In genomic region chr12:53825251-53825650, GRCm38 (mm10) we compare ENCODE assay signal across 18 mouse cellular contexts.
"Had no signal": no experiment of that assay in that cellular context is flagged by ENCODE, and none has a peak within 500 bp of the region (broad histone marks: within the 10 kb centered on the region; RNA-seq: fewer than 3 reads in every experiment).

No protein-coding gene starts in this region.

- H3K4me3 ChIP-seq: limb, embryonic 12.5 days; limb, embryonic 15.5 days; neural tube, embryonic 12.5 days; neural tube, embryonic 15.5 days had no signal

- H3K27ac ChIP-seq: limb, embryonic 12.5 days; limb, embryonic 15.5 days; liver, embryonic 14.5 days; neural tube, embryonic 12.5 days; neural tube, embryonic 15.5 days had no signal

- ATAC-seq: liver, postnatal 0 days had no signal

- H3K9ac ChIP-seq: limb, embryonic 12.5 days; limb, embryonic 15.5 days; liver, embryonic 14.5 days; liver, postnatal 0 days; lung, embryonic 14.5 days; neural tube, embryonic 12.5 days; neural tube, embryonic 15.5 days had no signal

- H3K36me3 ChIP-seq: limb, embryonic 12.5 days; limb, embryonic 15.5 days; neural tube, embryonic 12.5 days; neural tube, embryonic 15.5 days had no signal

- H3K27me3 ChIP-seq: limb, embryonic 12.5 days; limb, embryonic 15.5 days; neural tube, embryonic 12.5 days; neural tube, embryonic 15.5 days had no signal

- DNase-seq: kidney, postnatal 14 days; kidney, postnatal 4 days; left cerebral cortex, postnatal 4 days; liver, postnatal 0 days; lung, postnatal 4 days; midbrain, embryonic 14.5 days; right cerebral cortex, adult 18-20 months; right cerebral cortex, postnatal 14 days; right cerebral cortex, postnatal 4 days; thymus, postnatal 25 days had no signal

- H3K9me3 ChIP-seq: limb, embryonic 12.5 days; limb, embryonic 15.5 days; neural tube, embryonic 12.5 days; neural tube, embryonic 15.5 days had no signal

- H3K4me2 ChIP-seq: limb, embryonic 12.5 days; limb, embryonic 15.5 days; liver, embryonic 11.5 days; lung, embryonic 14.5 days; midbrain, embryonic 11.5 days; neural tube, embryonic 12.5 days; neural tube, embryonic 15.5 days had no signal
